Mouse (Mus musculus) cerebellum, adult 2 months (tissue): ENCODE measurements around the gene Cenpb.

Experiments
- CTCF ChIP-seq: fragments of 200-500 bp; IDR thresholded peaks from 2 replicates; pipeline ENCODE4 v1.5.1; 2011; ENCODE audit warnings: low read depth, mild to moderate bottlenecking, control low read depth, low read length, moderate library complexity, borderline replicate concordance; ENCODE audit not compliant: insufficient read depth
- POLR2A ChIP-seq: fragments of 200-500 bp; IDR thresholded peaks from 2 replicates; pipeline ENCODE4 v1.6.1; 2011; ENCODE audit warnings: low read length, control low read depth, borderline replicate concordance; ENCODE audit not compliant: insufficient read depth

GRCm38 (mm10) chr2:131132930-131133547, 46.8 kb downstream of the Cenpb start, which contains the start of gene Gm11037:
- no peak for TF ChIP-seq POLR2A
- no peak for TF ChIP-seq CTCF
